Mouse (Mus musculus) erythroblast, embryonic 14.5 days (primary cell): ENCODE data around the gene Kdm6b.

Source experiments
- GATA1 ChIP-seq: IDR thresholded peaks from 2 replicates; pipeline ENCODE4 v1.6.1; 2012; ENCODE audit warnings: low read length, inconsistent platforms, mixed read lengths
- TAL1 ChIP-seq: IDR thresholded peaks from 3 replicates; pipeline ENCODE4 v1.6.1; 2012; ENCODE audit warnings: low read length, inconsistent platforms, mixed read lengths

- TF ChIP-seq GATA1, result no peak
- no peak for TF ChIP-seq TAL1
These were observed 33.9 kb downstream of the Kdm6b start for GRCm38 (mm10) chr11:69379600-69379999.
